Mouse (Mus musculus) bone marrow macrophage, adult 2 months (primary cell): ENCODE data around the gene Ago1. TPM values are rescaled to one million over a fixed set of nuclear protein-coding genes. Genes with fewer than 3 reads are reported as not detected.

Experiments used
- H3K27ac ChIP-seq: 2 replicates; pipeline ENCODE4 v1.5.1; 2012; ENCODE audit warnings: low read depth, low read length; ENCODE audit not compliant: insufficient read depth
- H3K4me1 ChIP-seq: 2 replicates; pipeline ENCODE4 v1.6.1; 2012; ENCODE audit warnings: low read length; ENCODE audit not compliant: control insufficient read depth, insufficient read depth
- H3K4me3 ChIP-seq: 2 replicates; pipeline ENCODE4 v1.5.1; 2012; ENCODE audit warnings: mild to moderate bottlenecking, low read length, moderate library complexity; ENCODE audit not compliant: insufficient read depth
- CTCF ChIP-seq: IDR thresholded peaks from 2 replicates; pipeline ENCODE4 v1.5.1; 2012; ENCODE audit warnings: low read depth, mild to moderate bottlenecking, low read length, moderate library complexity
- POLR2A ChIP-seq: IDR thresholded peaks from 2 replicates; pipeline ENCODE4 v1.6.1; 2012; ENCODE audit warnings: mild to moderate bottlenecking, low read depth, low read length, borderline replicate concordance
- polyA plus RNA-seq: library from polyadenylated mRNA; stranded (reverse); fragments of >200 nt; gene quantifications from 2 replicates; pipeline ENCODE4 v1.2.4, GENCODE M21; 2012; ENCODE audit not compliant: missing spikeins, insufficient read depth, insufficient read length

Ago1 gene
- polyA plus RNA-seq, 1 experiment, result 29.1 TPM

- no peak for TF ChIP-seq CTCF
- TF ChIP-seq POLR2A, result no peak
- Histone ChIP-seq H3K27ac (no peak overlapping the region), H3K4me3 (no peak overlapping the region), H3K4me1 (no peaks in the 10 kb centered on the region)
Measured at GRCm38 (mm10) chr4:126495942-126496790, 27.8 kb upstream of the Ago1 start.

DNA sequence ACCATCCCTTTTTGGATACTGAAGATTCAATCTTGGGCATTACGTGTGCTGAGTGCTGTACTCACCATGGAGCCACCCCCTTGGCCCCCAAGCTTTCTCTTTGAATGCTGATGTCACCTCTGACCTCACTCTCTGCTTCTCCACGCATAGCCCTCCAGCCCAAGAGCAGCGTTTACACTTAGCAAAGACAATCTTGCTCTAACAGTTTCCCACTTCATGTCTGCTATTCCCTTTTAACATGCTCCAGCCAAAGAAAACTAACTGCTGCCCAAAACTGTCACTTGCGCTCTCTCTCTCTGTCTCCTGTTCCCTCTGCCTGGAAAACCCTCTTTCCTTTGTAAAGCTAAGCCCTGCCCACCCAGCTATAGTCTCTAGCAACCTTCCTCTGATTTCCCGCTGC is 27.1 kb upstream of the Ago1 start:
- Histone ChIP-seq H3K27ac (no peak overlapping the region), H3K4me3 (no peak overlapping the region), H3K4me1 (no peaks in the 10 kb centered on the region)
- no peak for TF ChIP-seq CTCF
- no peak for TF ChIP-seq POLR2A

GRCm38 (mm10) chr4:126493416-126493815 is 25.0 kb upstream of the Ago1 start:
- Histone ChIP-seq H3K4me3 (no peak overlapping the region), H3K4me1 (peaks cover 4% of the 10 kb centered on the region), H3K27ac (no peak overlapping the region)
- TF ChIP-seq POLR2A, result no peak
- no peak for TF ChIP-seq CTCF

DNA sequence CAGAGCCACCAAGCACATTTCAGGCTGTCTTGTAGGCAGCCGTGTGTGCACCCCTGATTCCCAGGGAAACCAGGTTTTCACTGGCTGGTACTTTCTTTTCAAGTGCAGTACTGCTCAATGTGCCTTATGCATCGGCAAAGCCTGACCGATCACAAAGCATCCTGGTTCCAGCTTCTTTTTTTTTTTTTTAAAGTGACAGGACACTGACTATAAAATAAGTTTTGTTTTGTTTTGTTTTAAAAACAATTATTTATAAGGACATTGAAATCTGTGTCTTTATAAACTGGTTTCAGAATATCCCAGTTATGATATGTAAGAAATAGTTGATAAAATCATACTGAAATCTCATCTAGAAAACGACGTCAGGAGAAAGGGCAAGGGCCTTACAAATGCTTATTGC is 23.6 kb upstream of the Ago1 start:
- TF ChIP-seq POLR2A (no peak), CTCF (no peak)
- peaks cover 4% of the 10 kb centered on the region for H3K4me1 ChIP-seq

DNA sequence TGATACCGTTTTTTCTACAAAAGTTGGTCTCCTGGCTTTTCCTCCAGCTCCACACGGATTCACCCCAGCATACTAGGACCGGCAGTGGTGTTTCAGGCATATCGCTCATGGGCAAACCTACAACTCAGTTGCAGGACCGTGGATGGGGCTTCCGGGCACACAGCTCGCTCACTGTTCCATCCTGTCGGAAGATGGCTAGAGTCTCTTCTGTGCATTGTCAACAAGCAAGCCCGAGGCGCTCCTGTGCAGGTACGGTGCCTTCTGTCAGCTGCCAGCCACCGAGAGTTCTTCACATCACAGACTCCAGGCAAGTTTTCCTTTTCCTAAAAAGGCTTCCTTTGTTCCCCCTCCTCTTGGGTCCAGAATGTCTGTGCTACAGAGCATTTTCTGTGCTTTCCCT is 22.3 kb upstream of the Ago1 start:
- Histone ChIP-seq H3K27ac (no peak overlapping the region), H3K4me1 (peaks cover 4% of the 10 kb centered on the region), H3K4me3 (no peak overlapping the region)
- TF ChIP-seq POLR2A (no peak), CTCF (no peak)

More for the DNA sequence above, 23.6 kb upstream of the Ago1 start:
- Histone ChIP-seq H3K27ac (no peak overlapping the region), H3K4me3 (no peak overlapping the region)

DNA sequence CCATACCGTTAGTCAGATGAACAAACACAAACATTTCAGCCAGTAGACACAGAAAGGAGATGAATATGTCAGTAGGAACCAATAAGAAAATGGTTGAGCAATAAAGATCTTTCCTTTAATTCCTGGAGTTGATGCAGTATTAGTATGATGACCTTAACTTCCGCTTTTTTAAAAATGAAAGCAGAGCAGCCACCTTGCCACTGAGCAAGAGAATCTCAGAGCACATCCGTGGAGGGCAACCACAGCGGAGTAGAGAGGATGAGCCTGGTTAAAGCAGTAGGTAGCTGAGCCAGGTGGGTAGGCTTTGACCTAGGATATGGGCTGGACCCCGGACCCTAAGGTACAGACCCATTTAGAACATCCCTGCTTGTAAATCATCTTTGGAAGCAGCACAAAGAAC is 21.4 kb upstream of the Ago1 start:
- H3K4me1 ChIP-seq, result peaks cover 4% of the 10 kb centered on the region
- H3K4me3 ChIP-seq, result peak overlapping the region; percentile 49
- H3K27ac ChIP-seq, result no peak overlapping the region
- TF ChIP-seq POLR2A (no peak), CTCF (no peak)

DNA sequence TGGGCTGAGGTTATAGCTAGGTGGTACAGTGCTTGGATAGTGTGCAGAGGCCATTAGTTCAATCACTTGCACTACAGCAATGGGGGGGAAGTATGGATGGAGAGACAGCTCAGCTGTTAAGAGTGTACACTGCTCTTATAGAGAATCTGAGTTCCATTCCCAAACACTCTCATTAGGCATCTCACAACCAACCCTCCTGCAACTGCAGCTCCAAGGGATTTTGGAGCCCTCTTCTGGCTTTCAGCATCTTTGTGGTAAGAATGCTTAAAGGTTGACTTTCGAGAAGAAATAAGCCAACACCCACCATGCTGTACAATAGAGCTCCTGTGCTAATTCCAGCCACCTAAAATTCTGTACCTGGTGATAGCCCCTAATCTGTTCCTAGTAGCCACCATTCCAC is 17.8 kb upstream of the Ago1 start:
- Histone ChIP-seq H3K4me1 (peaks cover 4% of the 10 kb centered on the region), H3K27ac (no peak overlapping the region), H3K4me3 (no peak overlapping the region)
- no peak for TF ChIP-seq CTCF
- no peak for TF ChIP-seq POLR2A

GRCm38 (mm10) chr4:126485065-126485464 is 16.7 kb upstream of the Ago1 start:
- H3K27ac ChIP-seq, result no peak overlapping the region
- H3K4me3 ChIP-seq, result no peak overlapping the region
- H3K4me1 ChIP-seq, result peaks cover 2% of the 10 kb centered on the region
- no peak for TF ChIP-seq CTCF

DNA sequence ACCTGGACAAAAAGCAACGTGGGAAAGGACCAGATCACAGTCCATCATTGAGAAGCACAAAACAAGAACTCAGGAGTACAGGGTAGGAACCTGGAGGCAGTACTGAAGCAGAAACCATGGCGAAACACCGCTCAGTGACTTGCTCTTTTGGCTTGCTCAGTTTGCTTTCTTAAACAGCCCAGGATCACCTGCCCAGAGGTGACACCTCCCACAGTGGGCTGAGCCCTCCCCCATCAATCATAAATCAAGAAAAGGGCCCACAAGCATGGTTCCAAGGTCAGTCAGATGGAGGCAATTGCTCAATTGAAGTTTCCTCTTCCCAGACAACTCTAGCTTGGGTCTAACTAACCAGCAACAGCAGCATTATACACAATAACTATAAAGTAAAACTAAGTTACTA is 15.5 kb upstream of the Ago1 start:
- Histone ChIP-seq H3K4me1 (no peaks in the 10 kb centered on the region), H3K27ac (no peak overlapping the region), H3K4me3 (no peak overlapping the region)
- TF ChIP-seq CTCF, result no peak
- TF ChIP-seq POLR2A, result no peak

DNA sequence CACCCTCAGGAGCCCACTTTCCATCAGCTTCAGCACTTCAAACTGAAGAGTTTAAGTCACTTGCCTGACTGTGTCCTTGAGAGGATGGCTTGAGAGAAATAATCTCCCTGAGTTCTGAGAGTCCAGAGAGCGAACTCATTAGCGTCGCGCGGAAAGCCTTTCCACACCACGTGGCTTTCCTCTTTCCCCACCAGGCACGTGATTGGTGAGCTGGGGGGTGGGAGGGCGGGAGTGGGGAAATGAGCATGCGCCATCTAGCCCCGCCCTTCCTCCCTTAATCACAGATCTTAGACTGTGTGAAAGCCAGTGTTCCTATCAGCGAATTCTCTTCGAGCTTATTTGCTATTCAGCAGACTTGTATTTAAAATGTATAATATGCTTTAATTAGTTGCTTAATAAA is 14.6 kb upstream of the Ago1 start:
- TF ChIP-seq CTCF (no peak), POLR2A (no peak)
- Histone ChIP-seq H3K4me3 (no peak overlapping the region), H3K4me1 (no peaks in the 10 kb centered on the region), H3K27ac (no peak overlapping the region)
